Mouse (Mus musculus) lung, embryonic 14.5 days (tissue): ENCODE data around the gene Cmpk1. TPM values are rescaled to one million over a fixed set of nuclear protein-coding genes. Genes with fewer than 3 reads are reported as not detected.

Source experiments
- ATAC-seq: fragments of 200-750 bp; cut with Nextera tagmentation; 2 replicates; pipeline ENCODE4 v1.8.0; 2017; ENCODE audit warnings: mild to moderate bottlenecking, moderate TSS enrichment, moderate library complexity; ENCODE audit not compliant: insufficient read depth
- DNase-seq: peaks from one replicate; pipeline ENCODE4 v3.0.0-alpha.2; 2015
- H3K27ac ChIP-seq: fragments of 300-500 bp; sonication (generic); 2 replicates; pipeline ENCODE4 v1.5.1; 2014; ENCODE audit warnings: low read depth, mild to moderate bottlenecking, moderate library complexity
- H3K27me3 ChIP-seq: fragments of 300-500 bp; sonication (generic); 2 replicates; pipeline ENCODE4 v1.6.1; 2014; ENCODE audit warnings: low read length, control low read depth; ENCODE audit not compliant: insufficient read depth
- H3K36me3 ChIP-seq: fragments of 300-500 bp; sonication (generic); 2 replicates; pipeline ENCODE4 v1.6.1; 2014; ENCODE audit warnings: control low read depth; ENCODE audit not compliant: insufficient read depth
- H3K4me1 ChIP-seq: fragments of 300-500 bp; sonication (generic); 2 replicates; pipeline ENCODE4 v1.6.1; 2014; ENCODE audit warnings: antibody characterized with exemption, control low read depth; ENCODE audit not compliant: insufficient read depth
- H3K4me2 ChIP-seq: fragments of 300-500 bp; sonication (generic); 2 replicates; pipeline ENCODE4 v1.6.1; 2014; ENCODE audit warnings: mild to moderate bottlenecking
- H3K4me3 ChIP-seq: fragments of 300-500 bp; sonication (generic); 2 replicates; pipeline ENCODE4 v1.5.1; 2014; ENCODE audit warnings: low read depth, low read length
- H3K9ac ChIP-seq: fragments of 300-500 bp; sonication (generic); 2 replicates; pipeline ENCODE4 v1.6.1; 2014
- H3K9me3 ChIP-seq: fragments of 300-500 bp; sonication (generic); 2 replicates; pipeline ENCODE4 v1.6.1; 2016; ENCODE audit warnings: low read depth, low read length, control low read depth
- CTCF ChIP-seq: IDR thresholded peaks from 2 replicates; pipeline ENCODE4 v1.5.1; 2016; ENCODE audit warnings: antibody characterized with exemption, low read depth
- WGBS: fragments of 180-500 bp; shearing (Covaris S2); extraction: QIAGEN DNeasy Blood & Tissue Kit; methylation state at CpG from one replicate; pipeline ENCODE4 v1.1.7; 2014; 5-methylcytosine and 5-hydroxymethylcytosine counted together
- polyA plus RNA-seq: library from polyadenylated mRNA; unstranded; fragments of >200 nt; fragmentation: Nextera tagmentation; extraction: Ambion mirVana; gene quantifications from 2 replicates; pipeline ENCODE4 v1.2.1, GENCODE M21; 2014

The Cmpk1 gene
- polyA plus RNA-seq, 1 experiment from 2014 or later, result 99.8 TPM

DNA sequence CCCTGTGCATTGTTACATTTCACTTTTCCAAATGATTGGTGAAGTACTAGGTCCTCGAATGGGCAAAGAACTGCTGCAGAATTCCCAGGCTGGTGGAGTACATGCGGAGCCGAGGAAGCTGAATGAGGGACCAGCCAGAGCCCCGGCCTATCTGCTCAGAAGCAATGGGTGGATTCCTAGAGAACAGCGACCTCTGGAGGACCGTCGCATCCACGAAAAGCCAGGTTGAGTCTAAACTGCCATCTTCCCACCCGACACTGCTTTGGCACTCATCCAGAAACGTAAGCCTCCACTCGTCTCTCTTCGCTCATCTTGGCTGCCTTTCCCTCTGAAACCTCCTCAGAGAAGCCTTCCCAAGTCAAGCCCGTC lies 73.5 kb downstream of the Cmpk1 start:
- H3K4me2 ChIP-seq, result no peak overlapping the region
- WGBS, result 5% methylated on average over 13 of the region's 13 CpGs

GRCm38 (mm10) chr4:114912705-114913593 lies 74.1 kb downstream of the Cmpk1 start:
- no peak overlapping the region for H3K4me3 ChIP-seq

More for the DNA sequence above, 73.5 kb downstream of the Cmpk1 start:
- Histone ChIP-seq H3K9me3 (no peaks in the 10 kb centered on the region), H3K27me3 (peaks cover 82% of the 10 kb centered on the region), H3K4me3 (no peak overlapping the region), H3K9ac (no peak overlapping the region), H3K36me3 (no peaks in the 10 kb centered on the region), H3K4me1 (no peaks in the 10 kb centered on the region), H3K27ac (no peak overlapping the region)
- peak; percentile 72 for TF ChIP-seq CTCF
- DNase-seq (peak; percentile 86), ATAC-seq (no peak)

DNA sequence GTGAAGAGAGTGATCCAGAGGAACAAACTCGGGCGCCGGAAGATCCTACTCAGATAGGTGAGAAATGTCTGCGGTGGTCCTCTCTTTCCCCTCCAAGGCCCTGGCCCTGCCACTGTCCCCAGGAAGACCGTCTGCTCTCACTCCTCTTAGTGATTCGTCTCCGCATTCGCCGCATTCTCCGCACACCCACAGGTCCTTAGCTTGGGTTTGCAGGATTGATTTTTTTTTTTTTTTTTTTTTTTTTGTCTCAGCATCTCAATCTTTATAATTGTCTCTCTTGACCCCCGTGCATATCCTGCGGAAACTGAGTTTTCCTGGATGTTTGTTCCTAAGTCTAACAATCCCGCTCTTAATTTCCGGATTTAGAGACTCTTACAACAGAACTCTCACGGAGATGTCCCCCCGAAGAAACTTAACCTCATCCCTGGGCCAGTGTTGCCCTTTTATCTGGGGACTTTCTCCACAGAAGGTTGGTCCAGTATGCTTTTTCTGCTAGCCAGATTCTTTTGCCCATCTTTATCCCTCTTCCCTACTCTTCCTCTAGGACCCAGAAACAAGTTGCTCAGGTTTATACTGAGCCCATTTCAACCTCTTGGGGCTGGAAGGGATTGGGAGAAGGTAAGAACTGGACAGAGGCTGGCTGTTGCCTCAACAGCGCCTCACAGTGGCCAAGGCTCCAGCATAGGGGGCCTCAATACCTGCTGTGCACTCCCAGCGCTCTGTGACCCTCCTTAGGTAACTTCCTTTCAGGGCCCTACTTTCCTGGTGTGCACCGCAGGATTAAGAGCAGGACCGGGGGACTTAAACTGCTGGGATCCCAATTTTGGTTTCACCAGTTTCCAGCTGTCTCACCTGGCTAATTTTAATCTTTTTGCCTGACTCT lies 77.2 kb downstream of the Cmpk1 start:
- WGBS, result 3% methylated on average over 20 of the region's 20 CpGs
- Histone ChIP-seq H3K9ac (peak overlapping the region; percentile 52; the same call in 1 of the 2 replicates), H3K4me1 (no peaks in the 10 kb centered on the region), H3K36me3 (no peaks in the 10 kb centered on the region), H3K4me3 (peak overlapping the region; percentile 55), H3K27ac (no peak overlapping the region), H3K9me3 (no peaks in the 10 kb centered on the region), H3K27me3 (peaks cover 100% of the 10 kb centered on the region), H3K4me2 (peak overlapping the region; percentile 88)
- peak; percentile 70 for TF ChIP-seq CTCF
- DNase-seq (peak; percentile 72), ATAC-seq (no peak)

More at GRCm38 (mm10) chr4:114912705-114913593, 74.1 kb downstream of the Cmpk1 start:
- Histone ChIP-seq H3K27ac (no peak overlapping the region), H3K9me3 (no peaks in the 10 kb centered on the region), H3K9ac (no peak overlapping the region), H3K36me3 (no peaks in the 10 kb centered on the region), H3K4me1 (no peaks in the 10 kb centered on the region), H3K27me3 (peaks cover 89% of the 10 kb centered on the region), H3K4me2 (no peak overlapping the region)
- WGBS, result 8% methylated on average over 35 of the region's 35 CpGs
- no peak for TF ChIP-seq CTCF
- ATAC-seq (no peak), DNase-seq (no peak)

Other genes with a start within 250 kb of the Cmpk1 start
- gene Gm12830, start 165.5 kb downstream of the Cmpk1 start, polyA plus RNA-seq, result not detected in 2 replicates
- gene Foxd2, start 78.4 kb downstream of the Cmpk1 start, polyA plus RNA-seq, result 0.16 and 0.32 TPM in 2 replicates
- not detected in 2 replicates for gene Foxe3, start 61.2 kb downstream of the Cmpk1 start, polyA plus RNA-seq
- 23.3 and 26.0 TPM in 2 replicates for gene Stil, start 12.9 kb upstream of the Cmpk1 start, polyA plus RNA-seq
- 3.3 and 3.4 TPM in 2 replicates for gene Tal1, start 69.2 kb upstream of the Cmpk1 start, polyA plus RNA-seq
- gene Pdzk1ip1, start 101.5 kb upstream of the Cmpk1 start, polyA plus RNA-seq, result 13.3 and 15.0 TPM in 2 replicates
- gene Cyp4x1, start 147.0 kb upstream of the Cmpk1 start, polyA plus RNA-seq, result 0.04 and 0.05 TPM in 2 replicates